Mouse (Mus musculus): ENCODE results near the gene Oprm1. TPM values are rescaled to one million over a fixed set of nuclear protein-coding genes. Genes with fewer than 3 reads are reported as not detected.

Oprm1 gene
- total RNA-seq, 1 experiment from 2014 or later, result 0.67 TPM

GRCm38 (mm10) chr10:7047288-7047918, 289.1 kb downstream of the Oprm1 start:
- DNase-seq, result no peak

GRCm38 (mm10) chr10:7047919-7048291, 289.6 kb downstream of the Oprm1 start:
- no peak for DNase-seq

GRCm38 (mm10) chr10:7049901-7050300, 291.6 kb downstream of the Oprm1 start:
- DNase-seq, result no peak

DNA sequence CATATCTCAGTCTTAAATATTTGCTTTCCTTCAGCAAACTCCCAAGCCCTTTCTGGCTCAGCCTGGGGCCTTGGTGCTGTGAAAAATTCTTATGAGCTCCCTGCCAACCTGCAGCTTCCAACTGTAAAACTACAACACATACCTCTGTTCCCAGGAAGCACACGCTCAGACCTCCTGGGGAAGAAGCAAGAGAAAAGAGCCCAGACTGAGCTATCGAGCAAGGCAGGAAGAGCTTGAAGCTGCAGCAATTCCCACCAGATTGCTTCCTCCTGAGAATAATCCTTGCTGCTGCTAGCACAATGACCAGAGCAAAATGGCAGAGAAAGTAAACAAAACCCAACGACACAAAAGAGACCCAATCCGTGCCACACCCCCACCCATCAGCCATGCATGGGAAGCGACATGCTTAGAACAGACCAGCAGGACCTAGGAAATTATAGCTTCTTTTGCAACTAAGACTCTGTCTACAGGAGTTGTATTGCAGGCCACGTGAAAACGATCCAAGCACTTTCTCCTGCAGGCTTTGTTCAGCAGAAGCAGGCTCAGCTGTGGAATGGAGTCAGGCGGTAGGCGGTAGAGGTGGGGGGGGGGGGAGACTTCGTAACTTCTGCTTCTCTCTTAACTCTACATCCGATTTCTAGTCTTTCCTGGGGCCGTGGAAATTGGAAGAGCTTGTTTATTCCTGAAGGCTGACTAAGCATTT, 294.2 kb downstream of the Oprm1 start, which contains the start of gene Ipcef1:
Ipcef1 (minus strand) TSS at position 164 of the 703 bp plus-strand sequence.
- no peak for DNase-seq

GRCm38 (mm10) chr10:7054560-7055205, 296.4 kb downstream of the Oprm1 start:
- no peak for DNase-seq

- DNase-seq, result no peak
These were observed 299.2 kb downstream of the Oprm1 start for GRCm38 (mm10) chr10:7057546-7057945.

DNA sequence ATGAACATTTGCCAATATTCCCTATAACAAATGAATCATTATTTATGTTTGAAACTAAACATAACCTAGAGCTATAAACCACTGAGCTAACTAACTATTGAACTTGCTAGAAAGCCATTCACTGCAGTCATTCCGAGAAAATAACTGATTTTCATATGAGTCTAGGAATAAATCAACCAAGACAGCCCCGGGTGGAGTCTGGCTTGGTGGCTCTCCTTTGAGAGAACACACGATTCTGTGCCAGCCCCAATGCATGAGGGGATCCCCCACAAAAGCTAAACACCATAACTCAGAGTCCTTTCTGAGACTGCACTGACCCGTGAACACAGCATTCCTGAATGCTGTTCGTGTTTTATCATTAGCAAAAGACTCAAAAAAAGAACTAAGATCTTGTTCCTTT, 302.0 kb downstream of the Oprm1 start:
- no peak for DNase-seq

DNA sequence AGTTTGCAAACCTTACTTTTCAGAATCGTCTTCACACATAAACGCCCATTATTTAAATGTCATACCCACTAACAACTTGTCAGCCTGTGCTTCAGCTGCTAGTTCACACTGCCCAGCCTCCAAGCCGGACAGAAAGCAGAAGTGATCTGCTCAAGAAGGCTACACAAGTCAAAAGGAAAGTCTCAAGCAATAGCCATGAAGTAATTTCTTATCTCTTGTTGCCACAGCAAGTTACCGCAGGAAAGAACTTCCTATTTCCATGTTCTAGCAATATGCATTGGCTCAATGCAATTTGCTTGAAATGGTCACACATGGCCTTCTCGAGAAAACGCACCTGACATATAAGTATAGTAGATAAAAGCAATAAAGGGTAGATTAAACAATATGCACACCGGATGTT, 304.7 kb downstream of the Oprm1 start:
- DNase-seq, result no peak

DNA sequence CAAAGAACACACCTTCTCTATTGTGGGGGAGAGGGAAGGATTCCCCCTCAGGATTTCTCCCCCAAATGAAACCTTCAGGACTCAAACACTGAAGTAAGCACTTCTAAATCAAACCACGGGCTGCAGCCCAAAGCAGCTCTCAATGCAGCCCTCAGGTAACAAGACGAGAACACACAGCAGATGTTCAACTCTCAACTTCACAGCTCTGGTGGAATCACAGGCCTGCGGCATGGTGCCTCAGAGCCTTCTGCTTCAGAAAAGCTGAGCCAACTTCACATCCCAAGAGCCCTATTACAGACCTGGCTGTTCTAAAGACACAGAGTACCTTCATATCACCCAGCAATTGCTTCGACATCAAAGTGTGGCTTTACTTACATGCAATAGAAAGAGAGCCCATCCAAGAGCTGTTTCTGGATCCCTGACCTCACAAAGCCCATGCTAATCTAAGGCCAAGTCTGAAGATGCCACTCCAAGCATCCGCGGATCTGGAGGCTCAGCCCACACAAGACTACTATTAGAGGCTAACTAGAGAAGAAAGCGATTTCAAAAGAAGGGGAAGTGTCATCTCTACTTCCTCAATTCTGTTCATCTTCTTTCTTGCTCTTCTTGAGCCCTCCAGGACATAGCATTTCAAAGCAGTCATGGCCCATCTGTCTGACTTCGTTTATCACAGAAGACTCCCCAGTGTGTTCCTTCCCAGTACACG, 305.6 kb downstream of the Oprm1 start:
- DNase-seq, result no peak

DNA sequence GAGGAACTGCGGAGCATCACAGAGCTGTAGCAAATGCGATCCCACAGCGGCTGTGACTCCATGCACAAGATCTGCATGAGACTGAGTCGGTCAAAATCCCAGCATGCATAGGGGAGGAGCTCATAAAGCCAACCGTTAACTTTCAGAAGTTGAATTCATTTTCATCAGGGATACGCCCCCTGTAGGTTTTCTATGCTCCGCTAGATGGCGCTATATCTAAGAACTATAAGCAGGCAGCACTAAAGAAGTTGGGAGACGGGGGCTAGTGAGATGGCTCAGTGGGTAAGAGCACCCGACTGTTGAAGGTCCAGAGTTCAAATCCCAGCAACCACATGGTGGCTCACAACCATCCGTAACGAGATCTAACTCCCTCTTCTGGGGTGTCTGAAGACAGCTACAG, 310.3 kb downstream of the Oprm1 start:
- no peak for DNase-seq

DNA sequence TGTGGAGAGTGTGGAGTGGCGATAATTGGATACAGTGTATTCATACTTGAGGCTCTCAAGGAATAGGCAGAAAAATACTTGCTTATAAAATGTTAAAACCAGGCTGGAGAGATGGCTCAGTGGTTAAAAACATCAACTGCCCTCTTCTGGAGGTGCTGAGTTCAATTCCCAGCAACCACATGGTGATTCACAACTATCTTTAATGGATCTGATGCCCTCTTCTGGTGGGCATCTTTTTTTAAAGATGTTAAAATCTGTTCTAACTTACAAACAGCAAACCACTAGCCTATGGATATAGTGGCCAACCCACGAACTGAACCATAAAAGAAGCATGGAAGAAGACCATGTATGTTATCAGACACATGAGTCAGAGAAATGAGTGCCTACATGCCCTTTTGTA, 310.8 kb downstream of the Oprm1 start:
- no peak for DNase-seq

GRCm38 (mm10) chr10:7070100-7070835, 312.0 kb downstream of the Oprm1 start:
- no peak for DNase-seq

GRCm38 (mm10) chr10:7070924-7071323, 312.6 kb downstream of the Oprm1 start:
- no peak for DNase-seq

DNA sequence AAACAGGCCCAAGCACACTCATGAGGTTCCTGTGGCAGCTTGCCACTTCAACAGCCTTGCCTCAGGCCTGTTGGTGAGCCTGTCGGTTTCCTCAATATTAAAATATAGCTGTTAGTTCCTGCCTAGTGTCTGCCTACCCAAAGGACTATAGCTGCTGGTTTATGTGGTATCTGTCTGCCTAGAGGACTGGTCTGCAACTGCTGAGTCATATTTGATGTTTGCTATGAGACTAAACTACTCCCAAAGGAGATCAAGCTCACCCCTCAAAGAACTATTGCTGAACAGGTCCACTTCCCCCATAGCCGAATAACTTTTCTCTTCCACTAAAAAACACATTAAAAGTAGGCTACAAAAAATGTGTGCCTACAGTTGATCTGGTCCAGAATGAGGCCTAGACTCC, 315.9 kb downstream of the Oprm1 start:
- DNase-seq, result no peak

DNA sequence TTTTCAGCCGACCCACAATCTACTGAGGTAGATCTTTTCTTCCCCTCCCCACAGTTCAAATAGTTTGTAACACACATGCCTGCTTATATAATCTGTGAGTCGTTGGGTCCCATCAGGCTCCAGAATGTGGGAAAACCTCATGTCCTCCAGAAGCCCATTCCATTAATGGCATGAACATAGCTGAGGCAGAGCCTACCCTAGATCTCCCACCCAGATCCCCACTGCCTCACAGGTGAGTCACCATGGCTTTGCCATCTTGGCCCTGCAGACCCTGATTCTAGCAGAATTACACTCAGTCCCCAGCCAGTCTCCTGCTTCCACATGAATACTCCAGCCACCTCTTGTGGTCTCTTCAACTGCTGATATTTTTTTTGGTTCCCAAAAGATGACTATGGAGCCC, 317.4 kb downstream of the Oprm1 start:
- DNase-seq, result no peak

DNA sequence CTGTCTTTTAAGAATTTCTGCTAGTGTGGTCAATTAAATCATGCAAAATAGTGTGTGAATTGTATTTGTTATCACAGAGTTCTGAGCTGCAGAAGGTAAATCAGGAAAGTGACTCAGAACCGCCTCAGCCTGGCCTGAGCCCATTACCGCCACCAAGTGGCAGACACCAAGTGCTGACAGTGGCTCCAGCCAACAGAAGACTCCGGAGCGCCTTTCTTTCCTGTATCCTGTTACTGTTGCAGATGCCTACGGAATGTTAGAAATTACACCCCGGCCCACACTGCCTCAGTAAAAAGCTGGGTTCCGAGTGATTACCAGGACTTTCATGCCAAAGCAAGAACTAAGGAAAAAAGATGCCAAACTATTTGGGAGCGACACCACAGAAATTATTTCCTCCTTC, 317.9 kb downstream of the Oprm1 start:
- DNase-seq, result peak; percentile 73

GRCm38 (mm10) chr10:7076662-7077211, 318.4 kb downstream of the Oprm1 start:
- no peak for DNase-seq

- no peak for DNase-seq
These were observed 319.1 kb downstream of the Oprm1 start for GRCm38 (mm10) chr10:7077389-7077808.

DNA sequence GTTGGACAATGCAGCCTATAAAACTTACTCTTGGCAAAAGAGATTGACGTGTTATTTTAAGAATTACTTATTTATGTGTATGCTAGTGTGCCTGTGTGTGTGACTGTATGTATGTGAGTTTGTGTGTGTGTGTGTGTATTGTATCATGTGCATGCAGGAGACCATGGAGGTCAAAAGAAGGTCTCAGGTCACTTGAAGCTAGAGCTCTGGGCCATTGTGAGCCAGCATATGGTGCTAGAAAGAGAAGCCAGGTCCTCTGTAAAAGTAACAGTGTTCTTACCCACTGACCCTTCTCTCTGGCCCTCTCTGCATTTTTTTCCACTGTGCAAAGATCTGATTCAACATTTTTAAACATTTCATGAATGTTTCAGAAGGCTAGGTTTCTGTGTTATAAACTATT, 319.7 kb downstream of the Oprm1 start:
- no peak for DNase-seq

Data from adrenal gland, postnatal 25 days (tissue).